Mouse (Mus musculus): ENCODE measurements around the gene Gm20388. TPM values are rescaled to one million over a fixed set of nuclear protein-coding genes. Genes with fewer than 3 reads are reported as not detected.

The Gm20388 gene
- polyA plus RNA-seq, 1 experiment from 2014 or later = 5.5 TPM

DNA sequence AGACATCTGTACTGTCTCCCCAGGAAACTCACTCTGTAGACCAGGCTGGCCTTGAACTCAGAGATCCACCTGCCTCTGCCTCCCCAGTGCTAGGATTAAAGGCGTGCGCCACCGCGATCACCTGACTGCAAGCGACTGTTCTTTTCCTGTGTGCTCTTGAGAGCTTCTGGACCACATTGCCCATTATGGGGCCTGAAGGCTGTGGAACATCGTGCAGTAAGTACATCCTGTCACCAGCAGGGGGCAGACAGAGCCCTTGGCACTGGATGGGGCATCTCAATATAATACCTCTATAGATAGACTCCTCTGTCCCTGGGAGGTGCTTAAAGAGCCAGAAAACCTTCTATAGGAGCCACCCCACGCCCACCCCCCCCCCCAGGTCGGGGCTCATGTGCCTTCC is 2924.3 kb downstream of the Gm20388 start:
- H3K4me1 ChIP-seq = no peaks in the 10 kb centered on the region; the same call in 1 of the 2 replicates
- H3K4me3 ChIP-seq = no peak overlapping the region
- H3K9me3 ChIP-seq = no peaks in the 10 kb centered on the region
- 39% methylated on average over 8 of the region's 8 CpGs for WGBS
- H3K36me3 ChIP-seq (replicated peaks) = no peaks in the 10 kb centered on the region
- no peak overlapping the region for H3K27ac ChIP-seq
- H3K27me3 ChIP-seq (ENCODE audit: poor library complexity, severe bottlenecking) = 0 out of 2 replicates have a peak, but pooled peaks cover 4% of the 10 kb centered on the region
- peak; percentile 74 for DNase-seq (ENCODE audit: extremely low spot score, low spot score)

DNA sequence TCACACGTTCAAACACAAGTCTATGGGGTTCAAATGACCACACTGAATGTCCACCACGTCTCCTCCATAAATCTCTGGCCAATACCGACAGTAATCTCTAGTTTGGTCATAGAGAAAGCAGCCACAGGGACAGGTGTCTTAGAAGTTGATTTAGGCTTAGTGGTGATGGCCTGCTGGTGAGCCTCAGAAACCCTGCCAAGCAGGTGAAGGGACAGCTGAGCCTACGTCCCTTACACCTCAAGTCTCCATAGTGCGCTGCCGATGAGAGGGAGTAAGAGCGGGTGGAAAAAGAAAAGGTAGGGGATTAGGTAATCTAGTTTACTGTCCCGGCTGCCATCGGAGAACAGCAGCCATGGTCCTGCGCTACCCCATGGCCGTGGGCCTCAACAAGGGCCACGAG is 2925.6 kb downstream of the Gm20388 start:
- no peak for DNase-seq (ENCODE audit: extremely low spot score, low spot score)
- no peaks in the 10 kb centered on the region for H3K36me3 ChIP-seq (replicated peaks)
- H3K4me3 ChIP-seq = no peak overlapping the region
- H3K27me3 ChIP-seq (ENCODE audit: poor library complexity, severe bottlenecking) = 0 out of 2 replicates have a peak, but pooled peaks cover 4% of the 10 kb centered on the region
- no peaks in the 10 kb centered on the region for H3K9me3 ChIP-seq
- H3K27ac ChIP-seq = no peak overlapping the region
- H3K4me1 ChIP-seq = peaks cover 6% of the 10 kb centered on the region; the same call in 1 of the 2 replicates
- WGBS = 89% methylated on average over 12 of the region's 12 CpGs

DNA sequence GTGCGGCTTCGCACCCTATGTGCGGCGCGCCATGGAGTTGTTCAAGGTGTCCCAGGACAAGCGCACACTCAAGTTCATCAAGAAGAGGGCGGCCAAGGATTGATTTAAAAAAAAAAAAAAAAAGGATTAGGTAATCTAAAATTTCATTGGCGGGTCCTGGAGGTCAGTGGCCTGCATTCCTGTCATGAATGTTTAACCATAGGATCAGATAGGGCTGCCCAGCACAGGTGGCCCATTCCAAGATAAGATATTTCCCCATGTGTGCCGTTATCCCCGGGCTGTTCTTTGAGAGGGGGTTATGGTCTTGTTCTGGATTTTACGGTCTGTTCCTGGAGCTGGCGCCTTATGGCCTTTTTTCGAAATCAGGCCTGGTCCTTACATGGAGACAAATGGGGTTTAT is 2926.1 kb downstream of the Gm20388 start:
- Histone ChIP-seq H3K27me3 (ENCODE audit: poor library complexity, severe bottlenecking) (0 out of 2 replicates have a peak, but pooled peaks cover 3% of the 10 kb centered on the region), H3K4me3 (no peak overlapping the region), H3K9me3 (no peaks in the 10 kb centered on the region), H3K4me1 (peaks cover 6% of the 10 kb centered on the region; the same call in 1 of the 2 replicates), H3K36me3 (replicated peaks) (no peaks in the 10 kb centered on the region), H3K27ac (no peak overlapping the region)
- DNase-seq (ENCODE audit: extremely low spot score, low spot score) = no peak
- 91% methylated on average over 13 of the region's 13 CpGs for WGBS

DNA sequence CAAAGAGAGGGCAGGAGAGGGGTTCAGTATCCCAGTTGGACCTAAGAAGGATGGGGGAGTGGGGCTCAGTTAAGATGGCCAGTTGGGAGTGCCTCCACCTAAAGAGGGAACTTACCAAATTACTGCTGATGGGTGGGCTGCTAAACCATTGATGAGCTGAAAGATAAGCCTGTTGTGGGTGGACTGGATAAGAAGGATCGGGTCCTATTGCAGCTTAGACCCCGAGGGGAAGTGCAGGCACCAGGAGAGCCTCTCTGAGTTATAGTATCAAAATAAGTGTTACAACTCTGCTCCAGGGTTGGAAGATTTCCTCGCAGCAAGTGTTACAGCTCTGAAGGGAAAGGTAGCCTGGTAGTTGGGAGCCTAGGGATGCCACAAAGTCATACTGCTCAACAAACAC is 2933.5 kb downstream of the Gm20388 start:
- Histone ChIP-seq H3K27ac (no peak overlapping the region), H3K4me3 (no peak overlapping the region), H3K4me1 (peaks cover 20% of the 10 kb centered on the region), H3K36me3 (replicated peaks) (no peaks in the 10 kb centered on the region), H3K27me3 (ENCODE audit: poor library complexity, severe bottlenecking) (peaks cover 20% of the 10 kb centered on the region), H3K9me3 (no peaks in the 10 kb centered on the region)
- WGBS = 70% methylated on average over 3 of the region's 3 CpGs
- no peak for DNase-seq (ENCODE audit: extremely low spot score, low spot score)

DNA sequence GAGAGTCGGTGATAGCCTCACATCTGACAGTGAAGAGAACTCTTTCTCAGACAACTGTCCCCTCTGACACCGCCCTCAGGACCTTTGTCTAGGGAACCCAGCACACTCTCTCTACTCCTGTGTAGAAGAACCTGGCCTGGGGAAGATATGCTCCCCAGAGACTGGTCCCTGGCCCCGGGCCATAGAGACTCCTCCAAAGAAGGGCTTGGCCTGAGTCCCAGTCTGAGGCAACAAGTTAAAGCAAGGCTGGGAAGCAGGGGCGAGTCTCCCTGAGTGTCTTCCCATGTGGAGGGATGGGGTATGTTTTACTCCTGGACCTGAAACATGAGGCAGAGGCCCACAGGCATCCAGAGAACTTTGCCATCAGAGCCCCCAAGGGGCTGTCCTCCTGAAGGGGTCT is 2935.0 kb downstream of the Gm20388 start:
- Histone ChIP-seq H3K36me3 (replicated peaks) (no peaks in the 10 kb centered on the region), H3K27me3 (ENCODE audit: poor library complexity, severe bottlenecking) (peaks cover 33% of the 10 kb centered on the region), H3K4me3 (no peak overlapping the region), H3K27ac (no peak overlapping the region), H3K4me1 (peaks cover 27% of the 10 kb centered on the region), H3K9me3 (no peaks in the 10 kb centered on the region)
- WGBS = 84% methylated on average over 4 of the region's 4 CpGs
- no peak for DNase-seq (ENCODE audit: extremely low spot score, low spot score)

DNA sequence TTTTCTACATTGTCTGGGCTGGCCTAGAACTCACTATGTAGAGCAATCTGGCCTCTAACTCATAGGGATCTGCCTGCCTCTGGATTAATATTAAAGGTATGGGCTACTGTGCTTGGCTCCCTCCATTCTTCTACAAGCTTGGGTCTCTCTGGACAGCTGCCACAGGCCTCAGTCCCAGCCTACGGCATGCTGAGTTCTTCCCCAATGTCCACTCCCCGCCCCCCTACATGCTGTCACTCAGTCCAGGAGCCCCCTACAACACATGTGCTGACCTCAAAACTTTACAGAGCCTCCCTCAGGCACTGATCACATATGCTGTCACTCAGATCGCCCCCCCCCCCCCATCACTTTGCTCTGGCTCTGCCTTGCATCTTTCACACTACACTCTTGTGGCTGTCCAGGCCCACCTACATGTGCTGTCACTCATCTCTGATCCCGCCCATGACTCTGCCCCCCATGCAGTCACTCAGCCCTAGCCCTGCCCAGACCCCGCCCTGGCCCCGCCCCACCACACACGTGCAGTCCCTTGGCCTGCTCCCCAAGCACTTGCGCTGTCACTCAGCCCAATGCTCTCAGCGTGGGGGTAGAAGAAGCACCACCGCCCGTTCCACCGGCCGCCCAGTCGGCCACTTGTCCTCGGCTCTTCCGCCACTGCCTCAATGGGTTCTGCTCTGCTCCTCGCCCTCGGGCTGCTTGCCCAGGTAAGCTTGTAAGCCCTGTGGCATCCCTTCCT is 2937.4 kb downstream of the Gm20388 start, which contains the start of gene Cdh15:
Gene Cdh15 (plus strand): TSS at position 138 of the 733 bp plus-strand sequence.
- Histone ChIP-seq H3K27me3 (ENCODE audit: poor library complexity, severe bottlenecking) (peaks cover 42% of the 10 kb centered on the region), H3K9me3 (no peaks in the 10 kb centered on the region), H3K4me1 (peaks cover 38% of the 10 kb centered on the region), H3K4me3 (peak within 1 kb of the TSS; percentile 34), H3K36me3 (replicated peaks) (no peaks in the 10 kb centered on the region), H3K27ac (no peak within 1 kb of the TSS)
- DNase-seq (ENCODE audit: extremely low spot score, low spot score) = peak; percentile 61
- WGBS = 12% methylated on average over 18 of the region's 18 CpGs

DNA sequence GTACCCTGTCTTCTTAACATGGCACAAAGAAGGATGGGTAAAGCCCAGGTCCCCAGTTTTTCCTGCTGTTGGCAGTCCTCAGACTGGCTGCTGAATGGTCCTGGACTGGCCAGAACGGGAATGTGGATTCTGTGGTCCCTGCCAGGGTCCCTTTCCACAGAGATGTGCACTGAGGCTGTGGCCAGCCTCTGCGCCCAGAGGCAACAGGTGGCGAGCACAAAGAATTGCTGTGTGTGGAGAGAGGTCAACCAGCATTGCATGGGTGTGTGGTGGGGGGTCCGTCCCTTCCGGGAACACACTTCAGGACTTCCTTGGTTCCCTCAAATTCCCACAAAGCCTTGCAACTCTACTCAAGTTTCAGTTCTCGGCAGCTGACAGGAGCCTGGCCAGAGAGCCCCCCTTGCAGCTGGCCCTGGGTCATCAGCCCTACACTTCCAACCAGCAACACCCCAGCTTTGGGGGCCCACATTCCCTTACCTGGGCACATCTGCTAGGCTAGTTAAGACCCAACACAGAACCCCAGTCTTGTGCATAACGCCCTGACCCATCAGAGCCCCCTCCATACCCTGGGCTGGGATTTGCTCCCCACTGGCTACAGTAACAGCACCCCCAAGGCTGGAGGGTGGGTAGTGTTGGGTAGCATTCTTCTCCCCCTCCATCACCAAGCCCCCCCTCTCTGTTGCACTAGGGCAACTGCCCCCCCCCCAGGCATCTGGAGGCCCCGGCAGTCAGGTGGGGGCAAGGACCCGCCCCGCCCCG is 2938.7 kb downstream of the Gm20388 start:
- no peak for DNase-seq (ENCODE audit: extremely low spot score, low spot score)
- WGBS = 70% methylated on average over 11 of the region's 11 CpGs
- H3K27ac ChIP-seq = no peak overlapping the region
- H3K27me3 ChIP-seq (ENCODE audit: poor library complexity, severe bottlenecking) = peaks cover 42% of the 10 kb centered on the region
- no peaks in the 10 kb centered on the region for H3K9me3 ChIP-seq
- H3K4me1 ChIP-seq = peaks cover 52% of the 10 kb centered on the region
- H3K36me3 ChIP-seq (replicated peaks) = no peaks in the 10 kb centered on the region
- H3K4me3 ChIP-seq = no peak overlapping the region

DNA sequence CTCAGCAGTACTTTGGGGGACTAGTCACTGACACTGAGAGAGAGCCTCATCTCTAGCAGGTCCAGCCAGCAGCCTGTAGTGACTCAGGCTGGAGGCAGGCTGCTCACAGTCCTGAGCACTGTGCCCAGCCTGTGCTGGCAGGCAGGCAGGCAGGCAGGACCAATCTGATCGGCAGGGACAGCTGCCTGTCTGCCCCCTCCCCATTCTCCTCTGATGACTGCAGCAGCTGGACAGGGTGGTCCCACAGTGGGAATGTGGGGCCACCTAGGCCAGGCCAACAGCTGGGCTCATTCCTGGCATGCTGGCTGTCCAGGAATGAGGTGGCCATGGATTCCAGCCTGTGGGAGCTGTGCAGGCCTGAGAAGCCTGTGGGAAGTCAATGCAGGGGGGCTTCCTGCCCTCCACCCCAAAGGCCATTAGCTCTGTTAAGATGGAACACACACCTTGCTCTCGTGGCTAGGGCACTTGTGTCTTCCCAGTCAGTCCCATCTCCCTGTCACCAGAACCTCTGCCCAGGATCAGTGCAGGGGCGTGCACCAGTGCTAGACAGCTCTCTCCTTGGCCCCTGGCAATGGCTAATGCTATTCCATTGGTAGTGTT is 2940.1 kb downstream of the Gm20388 start:
- DNase-seq (ENCODE audit: extremely low spot score, low spot score) = no peak
- Histone ChIP-seq H3K9me3 (no peaks in the 10 kb centered on the region), H3K4me1 (peaks cover 53% of the 10 kb centered on the region), H3K36me3 (replicated peaks) (no peaks in the 10 kb centered on the region), H3K27ac (no peak overlapping the region), H3K4me3 (no peak overlapping the region), H3K27me3 (ENCODE audit: poor library complexity, severe bottlenecking) (peaks cover 42% of the 10 kb centered on the region)
- 71% methylated on average over 3 of the region's 3 CpGs for WGBS

DNA sequence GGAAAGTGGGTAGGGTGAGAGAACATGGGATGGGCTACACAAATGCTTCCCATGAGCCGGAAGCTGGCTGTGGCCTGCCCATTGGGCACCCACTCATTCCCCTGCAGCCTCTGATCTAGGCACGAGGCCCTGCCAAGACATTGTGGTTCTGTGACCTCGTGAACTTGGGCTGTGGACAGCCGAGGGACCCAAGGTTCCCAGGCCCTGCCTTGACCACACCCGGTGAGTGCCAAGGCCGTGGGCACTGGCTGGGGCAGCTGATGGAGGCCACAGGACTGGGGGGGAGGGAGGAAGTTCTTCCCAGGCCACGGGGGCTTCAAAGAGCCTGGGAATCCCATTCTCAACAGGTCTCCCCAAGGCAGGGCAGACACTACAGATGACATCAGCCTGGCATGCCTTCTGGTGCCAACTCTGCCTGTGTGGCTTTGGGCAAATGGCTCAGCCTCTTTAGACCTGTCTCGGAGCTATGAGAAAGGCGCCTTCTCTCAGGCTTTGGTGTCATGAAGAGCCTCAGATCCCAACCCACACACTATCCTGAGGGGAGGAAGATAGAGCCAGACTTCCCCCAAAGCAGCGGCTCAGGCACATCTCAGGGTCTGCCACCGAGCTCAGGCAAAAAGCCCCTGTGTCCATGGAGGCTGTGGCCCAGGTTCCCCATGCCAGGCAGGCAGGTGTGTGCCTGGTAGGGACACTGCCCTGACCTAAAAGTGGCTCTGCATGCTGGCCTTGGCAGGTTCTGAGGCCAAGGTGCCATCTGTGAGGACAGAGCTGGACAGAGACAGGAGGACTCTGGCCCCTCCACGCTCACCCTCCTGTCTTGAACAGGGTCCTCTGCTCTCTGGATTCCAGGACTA is 2941.3 kb downstream of the Gm20388 start:
- 86% methylated on average over 12 of the region's 12 CpGs for WGBS

DNA sequence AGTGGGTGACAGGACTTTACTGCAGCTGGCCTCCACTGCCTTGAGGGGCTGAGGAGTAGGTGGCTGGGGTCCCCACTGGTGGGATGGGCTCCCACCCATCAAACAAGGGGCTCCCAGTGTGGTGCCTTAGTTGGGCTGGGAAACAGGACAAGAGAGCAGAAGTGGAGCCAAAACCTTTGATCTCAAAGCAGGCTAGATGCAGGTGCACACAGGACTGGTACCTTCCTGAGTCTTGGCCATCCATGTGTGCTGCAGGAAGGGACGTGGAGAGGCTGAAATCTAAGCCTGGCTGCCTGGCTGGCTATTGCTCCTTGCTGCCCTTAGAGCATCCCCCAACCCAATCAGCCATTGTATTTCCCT is 2941.9 kb downstream of the Gm20388 start:
- no peak for DNase-seq (ENCODE audit: extremely low spot score, low spot score)
- Histone ChIP-seq H3K27ac (no peak overlapping the region), H3K36me3 (replicated peaks) (no peaks in the 10 kb centered on the region), H3K27me3 (ENCODE audit: poor library complexity, severe bottlenecking) (peaks cover 33% of the 10 kb centered on the region), H3K4me1 (peaks cover 53% of the 10 kb centered on the region), H3K4me3 (no peak overlapping the region), H3K9me3 (no peaks in the 10 kb centered on the region)
- 48% methylated on average over 1 of the region's 1 CpGs for WGBS

More for the DNA sequence above, 2941.3 kb downstream of the Gm20388 start:
- peaks cover 53% of the 10 kb centered on the region for H3K4me1 ChIP-seq
- peaks cover 37% of the 10 kb centered on the region for H3K27me3 ChIP-seq (ENCODE audit: poor library complexity, severe bottlenecking)
- no peak for DNase-seq (ENCODE audit: extremely low spot score, low spot score)
- no peaks in the 10 kb centered on the region for H3K9me3 ChIP-seq
- no peaks in the 10 kb centered on the region for H3K36me3 ChIP-seq (replicated peaks)
- H3K27ac ChIP-seq = no peak overlapping the region
- no peak overlapping the region for H3K4me3 ChIP-seq

DNA sequence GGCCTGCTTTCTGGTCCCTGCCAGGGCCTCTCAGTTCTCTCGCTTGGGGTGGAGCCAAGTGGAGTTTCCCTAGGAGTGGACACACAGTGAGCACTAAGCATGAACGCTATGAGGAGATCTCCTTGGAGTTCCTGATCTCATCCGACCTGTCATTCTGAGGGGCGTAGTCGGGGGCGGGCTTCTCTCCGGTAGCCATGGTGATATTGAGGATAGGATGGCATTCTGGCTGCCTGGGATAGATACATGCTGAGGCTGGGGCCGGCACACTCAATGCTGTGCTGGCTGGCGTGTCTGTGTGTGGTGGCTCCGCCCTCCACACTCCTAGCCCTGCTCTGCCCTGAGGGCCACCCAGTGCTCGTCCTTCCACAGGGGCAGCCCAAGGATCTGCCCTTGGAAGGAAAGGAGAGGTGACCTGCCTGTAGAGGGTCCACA is 2942.7 kb downstream of the Gm20388 start:
- Histone ChIP-seq H3K36me3 (replicated peaks) (no peaks in the 10 kb centered on the region), H3K4me1 (peaks cover 46% of the 10 kb centered on the region), H3K4me3 (no peak overlapping the region), H3K9me3 (no peaks in the 10 kb centered on the region), H3K27ac (peak overlapping the region; percentile 48; the same call in 1 of the 2 replicates), H3K27me3 (ENCODE audit: poor library complexity, severe bottlenecking) (peaks cover 30% of the 10 kb centered on the region)
- peak; percentile 43 for DNase-seq (ENCODE audit: extremely low spot score, low spot score)
- 29% methylated on average over 11 of the region's 11 CpGs for WGBS

DNA sequence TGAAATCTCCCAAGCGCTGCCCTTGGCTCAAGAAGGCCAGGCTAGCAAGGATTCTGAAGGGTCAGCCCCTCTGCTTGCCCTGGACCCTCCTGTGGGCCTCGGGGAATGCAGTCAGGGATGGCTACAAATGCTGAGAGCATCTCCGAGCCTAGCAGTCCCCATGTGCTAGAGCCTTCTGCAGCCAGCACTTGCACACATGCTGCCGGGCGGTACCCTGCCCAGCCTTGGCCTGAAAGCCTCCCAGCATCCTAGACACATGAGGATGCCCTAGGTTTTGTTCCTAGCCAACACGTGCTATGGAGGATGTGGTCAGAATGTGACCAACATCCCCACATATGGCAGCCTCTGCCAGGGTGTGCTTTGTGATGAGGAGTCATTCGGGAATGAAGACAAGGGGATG is 2943.7 kb downstream of the Gm20388 start:
- no peak for DNase-seq (ENCODE audit: extremely low spot score, low spot score)
- 0 out of 2 replicates have a peak overlapping the region, but pooled peaks have one; percentile 16 for H3K27ac ChIP-seq
- H3K9me3 ChIP-seq = no peaks in the 10 kb centered on the region
- peaks cover 21% of the 10 kb centered on the region for H3K27me3 ChIP-seq (ENCODE audit: poor library complexity, severe bottlenecking)
- 76% methylated on average over 7 of the region's 7 CpGs for WGBS
- H3K4me3 ChIP-seq = no peak overlapping the region
- H3K4me1 ChIP-seq = peaks cover 36% of the 10 kb centered on the region
- no peaks in the 10 kb centered on the region for H3K36me3 ChIP-seq (replicated peaks)
